Mouse (Mus musculus) megakaryocyte, embryonic 14.5 days (primary cell): ENCODE measurements around the gene Nceh1.

Source experiments
- FLI1 ChIP-seq: IDR thresholded peaks from 2 replicates; pipeline ENCODE4 v1.6.1; 2012; ENCODE audit warnings: low read length, inconsistent platforms, mixed read lengths
- GATA1 ChIP-seq: IDR thresholded peaks from 3 replicates; pipeline ENCODE4 v1.6.1; 2012; ENCODE audit warnings: mixed read lengths, low read length, inconsistent platforms, borderline replicate concordance

DNA sequence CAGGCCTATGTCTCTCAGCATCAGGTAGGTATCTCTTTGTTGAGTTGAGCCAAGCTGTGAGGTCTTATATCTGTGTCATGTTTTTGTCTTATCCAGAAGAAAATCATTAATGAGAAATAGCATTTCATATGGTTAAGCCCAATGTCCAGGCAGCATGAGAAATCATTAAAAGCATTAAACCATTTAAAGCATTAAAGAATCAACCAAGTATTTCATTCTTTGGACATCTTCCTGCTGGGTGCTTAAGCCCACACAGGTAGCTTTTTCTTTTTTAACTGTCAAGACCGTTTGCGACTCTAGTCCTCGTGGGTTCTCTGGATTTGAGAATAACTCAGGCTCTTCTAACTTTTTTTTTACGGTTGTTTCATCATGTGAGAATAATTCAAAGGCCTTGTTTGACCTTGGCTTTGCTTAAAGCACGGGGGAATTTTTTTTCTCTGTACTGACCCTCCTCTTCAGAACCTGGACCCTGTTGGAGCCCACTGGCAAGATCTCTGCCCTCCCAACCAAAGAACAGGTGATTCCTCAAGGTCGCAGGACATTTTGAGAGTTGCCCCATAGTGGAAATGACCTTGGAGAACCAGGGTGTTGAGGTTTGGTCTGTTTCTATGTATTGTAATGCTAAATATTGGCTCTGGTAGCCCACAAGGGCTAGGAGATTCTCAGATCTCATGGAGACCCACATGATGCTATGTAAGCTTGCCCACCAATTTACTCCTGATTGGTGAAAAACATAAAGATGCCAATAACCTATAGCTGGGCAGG lies 20.9 kb upstream of the Nceh1 start:
- no peak for TF ChIP-seq FLI1
- TF ChIP-seq GATA1: no peak
